Comparison of ENCODE assay signal across 8 mouse cellular contexts in genomic region chr11:53307558-53308065, GRCm38 (mm10). TPM values are rescaled to one million over a fixed set of nuclear protein-coding genes. Genes with fewer than 3 reads are reported as not detected.
DNase-seq lines count a peak whose midpoint lies in the region; ATAC-seq and TF ChIP-seq lines count a peak whose summit lies in the region.

No protein-coding gene starts in this region.

- TF ChIP-seq POLR2A in ES-Bruce4 (IDR thresholded peaks at IDR 0.05; ENCODE audit: insufficient read depth, low read length), result no peak
- TF ChIP-seq POLR2A in cortical plate, adult 2 months (IDR thresholded peaks at IDR 0.05; ENCODE audit: extremely low read depth, insufficient read depth, low read length), result no peak

- no peaks in the 10 kb centered on the region for H3K36me3 ChIP-seq in ES-Bruce4 (ENCODE audit: control insufficient read depth, insufficient read depth, low read length, poor library complexity, severe bottlenecking)
- no peaks in the 10 kb centered on the region for H3K36me3 ChIP-seq in intestine, embryonic 14.5 days (ENCODE audit: control insufficient read depth, insufficient read depth, low read length)
- H3K36me3 ChIP-seq in lung, embryonic 16.5 days (ENCODE audit: control insufficient read depth, insufficient read depth, low read length), result no peaks in the 10 kb centered on the region
- H3K36me3 ChIP-seq in neural tube, embryonic 15.5 days, result no peaks in the 10 kb centered on the region

- H3K27ac ChIP-seq in ES-Bruce4 (ENCODE audit: insufficient read depth, low read length), result peak overlapping the region; percentile 39; the same call in 1 of the 2 replicates
- peak overlapping the region; percentile 74; the same call in 1 of the 2 replicates for H3K27ac ChIP-seq in cortical plate, adult 2 months (ENCODE audit: insufficient read depth, low read length)
- H3K27ac ChIP-seq in intestine, embryonic 14.5 days (ENCODE audit: low read depth), result peak overlapping the region; percentile 76; the same call in 1 of the 2 replicates
- H3K27ac ChIP-seq in lung, embryonic 16.5 days (ENCODE audit: low read length), result peak overlapping the region; percentile 96
- no peak overlapping the region for H3K27ac ChIP-seq in neural tube, embryonic 15.5 days (replicated peaks)

- WGBS in intestine, embryonic 14.5 days, result 50% methylated on average over 10 of the region's 10 CpGs
- 27% methylated on average over 10 of the region's 10 CpGs for WGBS in lung, embryonic 16.5 days
- 73% methylated on average over 10 of the region's 10 CpGs for WGBS in neural tube, embryonic 15.5 days

- H3K9ac ChIP-seq in ES-Bruce4 (ENCODE audit: low read depth, poor library complexity, severe bottlenecking), result no peak overlapping the region
- H3K9ac ChIP-seq in intestine, embryonic 14.5 days (ENCODE audit: low read length), result no peak overlapping the region
- H3K9ac ChIP-seq in lung, embryonic 16.5 days (ENCODE audit: low read length), result no peak overlapping the region
- no peak overlapping the region for H3K9ac ChIP-seq in neural tube, embryonic 15.5 days (replicated peaks)

- no peak overlapping the region for H3K4me3 ChIP-seq in ES-Bruce4 (ENCODE audit: low read depth, low read length)
- H3K4me3 ChIP-seq in cortical plate, adult 2 months (ENCODE audit: insufficient read depth, low read length), result no peak overlapping the region
- no peak overlapping the region for H3K4me3 ChIP-seq in intestine, embryonic 14.5 days (ENCODE audit: low read depth, low read length)
- H3K4me3 ChIP-seq in lung, embryonic 16.5 days (ENCODE audit: low read length), result no peak overlapping the region
- H3K4me3 ChIP-seq in neural tube, embryonic 15.5 days (replicated peaks), result no peak overlapping the region

- TF ChIP-seq EP300 in ES-Bruce4 (IDR thresholded peaks at IDR 0.05; ENCODE audit: insufficient read depth, low read depth, low read length), result no peak

- no peak for DNase-seq in intestine, embryonic 14.5 days (ENCODE audit: low spot score)
- DNase-seq in frontal cortex, postnatal 14 days (ENCODE audit: low spot score in 2 of 2), result no peak
- DNase-seq in T-cell, adult 2 months (ENCODE audit: low spot score), result no peak

- TF ChIP-seq CTCF in ES-Bruce4 (IDR thresholded peaks at IDR 0.05; ENCODE audit: low read depth, low read length), result no peak
- no peak for TF ChIP-seq CTCF in cortical plate, adult 2 months (IDR thresholded peaks at IDR 0.05; ENCODE audit: extremely low read depth, insufficient read depth, low read length)

- ATAC-seq in intestine, embryonic 14.5 days (replicated peaks; ENCODE audit: low FRiP score, low TSS enrichment, low read depth), result no peak
- peak; percentile 56 for ATAC-seq in lung, embryonic 16.5 days (ENCODE audit: low read depth)
- no peak for ATAC-seq in granulocyte monocyte progenitor cell, adult 5-6 weeks (replicated peaks; ENCODE audit: poor library complexity, severe bottlenecking)
- no peak for ATAC-seq in neural tube, embryonic 15.5 days (ENCODE audit: low FRiP score)

- no peak overlapping the region for H3K4me2 ChIP-seq in intestine, embryonic 14.5 days (ENCODE audit: low read length)
- no peak overlapping the region for H3K4me2 ChIP-seq in lung, embryonic 16.5 days (ENCODE audit: low read depth, low read length)
- H3K4me2 ChIP-seq in neural tube, embryonic 15.5 days, result no peak overlapping the region

- H3K27me3 ChIP-seq in ES-Bruce4 (ENCODE audit: control insufficient read depth, insufficient read depth, low read length, poor library complexity, severe bottlenecking), result no peaks in the 10 kb centered on the region
- H3K27me3 ChIP-seq in intestine, embryonic 14.5 days (replicated peaks; ENCODE audit: control insufficient read depth, insufficient read depth, low read length), result no peaks in the 10 kb centered on the region
- no peaks in the 10 kb centered on the region for H3K27me3 ChIP-seq in lung, embryonic 16.5 days (ENCODE audit: control insufficient read depth, insufficient read depth, low read depth, low read length)
- no peaks in the 10 kb centered on the region for H3K27me3 ChIP-seq in neural tube, embryonic 15.5 days (replicated peaks)

- no peaks in the 10 kb centered on the region for H3K4me1 ChIP-seq in ES-Bruce4 (ENCODE audit: control insufficient read depth, insufficient read depth, low read length)
- no peaks in the 10 kb centered on the region; the same call in 1 of the 2 replicates for H3K4me1 ChIP-seq in cortical plate, adult 2 months (ENCODE audit: control insufficient read depth, insufficient read depth, low read length)
- H3K4me1 ChIP-seq in intestine, embryonic 14.5 days (replicated peaks; ENCODE audit: control insufficient read depth, insufficient read depth, low read length), result peaks cover 14% of the 10 kb centered on the region
- H3K4me1 ChIP-seq in lung, embryonic 16.5 days (replicated peaks; ENCODE audit: control insufficient read depth, insufficient read depth, low read length), result peaks cover 18% of the 10 kb centered on the region
- H3K4me1 ChIP-seq in neural tube, embryonic 15.5 days, result no peaks in the 10 kb centered on the region

- no peaks in the 10 kb centered on the region for H3K9me3 ChIP-seq in ES-Bruce4 (replicated peaks; ENCODE audit: control insufficient read depth, insufficient read depth, low read length, poor library complexity, severe bottlenecking)
- H3K9me3 ChIP-seq in intestine, embryonic 14.5 days (ENCODE audit: control insufficient read depth, low read length), result no peaks in the 10 kb centered on the region
- no peaks in the 10 kb centered on the region for H3K9me3 ChIP-seq in lung, embryonic 16.5 days (ENCODE audit: control insufficient read depth, low read length)
- H3K9me3 ChIP-seq in neural tube, embryonic 15.5 days (replicated peaks), result no peaks in the 10 kb centered on the region

RNA-seq across cellular contexts. Expression of gene Hspa4, which starts 7.4 kb away (rescaled TPM):
- polyA plus RNA-seq in ES-Bruce4 (2011; ENCODE audit: insufficient read depth, insufficient read length, low read depth, missing spikeins), result 545 and 634 TPM in 2 replicates
- polyA plus RNA-seq in cortical plate, adult 2 months (2012; rRNA removed), result 75.5 and 80.3 TPM in 2 replicates
- polyA plus RNA-seq in intestine, embryonic 14.5 days (2014; fragmentation: Nextera tagmentation; extraction: Ambion mirVana), result 105 and 110 TPM in 2 replicates
- 68.9 and 70.2 TPM in 2 replicates for polyA plus RNA-seq in lung, embryonic 16.5 days (2015; fragmentation: Nextera tagmentation; extraction: Ambion mirVana)
- total RNA-seq in granulocyte monocyte progenitor cell, adult 5-6 weeks (2014; fragmentation: Nextera tagmentation), result 120 and 123 TPM in 2 replicates
- total RNA-seq in granulocyte monocyte progenitor cell, adult 5-6 weeks (2017), result 507 and 516 TPM in 2 replicates
- polyA plus RNA-seq in neural tube, embryonic 15.5 days (2015; fragmentation: Nextera tagmentation; extraction: Ambion mirVana), result 43.5 and 54.6 TPM in 2 replicates

RNA-seq across cellular contexts. Expression of gene Zcchc10, which starts 16.9 kb away (rescaled TPM):
- 30.7 and 30.8 TPM in 2 replicates for polyA plus RNA-seq in ES-Bruce4 (2011; ENCODE audit: insufficient read depth, insufficient read length, low read depth, missing spikeins)
- 11.0 and 11.2 TPM in 2 replicates for polyA plus RNA-seq in cortical plate, adult 2 months (2012; rRNA removed)
- polyA plus RNA-seq in intestine, embryonic 14.5 days (2014; fragmentation: Nextera tagmentation; extraction: Ambion mirVana), result 22.4 and 22.5 TPM in 2 replicates
- 21.9 and 23.2 TPM in 2 replicates for polyA plus RNA-seq in lung, embryonic 16.5 days (2015; fragmentation: Nextera tagmentation; extraction: Ambion mirVana)
- 18.5 TPM in 2 replicates for total RNA-seq in granulocyte monocyte progenitor cell, adult 5-6 weeks (2014; fragmentation: Nextera tagmentation)
- total RNA-seq in granulocyte monocyte progenitor cell, adult 5-6 weeks (2017), result 7.4 and 10.3 TPM in 2 replicates
- polyA plus RNA-seq in neural tube, embryonic 15.5 days (2015; fragmentation: Nextera tagmentation; extraction: Ambion mirVana), result 15.3 and 15.7 TPM in 2 replicates

RNA-seq across cellular contexts. Expression of gene Aff4, which starts 43.0 kb away (rescaled TPM):
- 298 and 314 TPM in 2 replicates for polyA plus RNA-seq in ES-Bruce4 (2011; ENCODE audit: insufficient read depth, insufficient read length, low read depth, missing spikeins)
- 38.5 and 38.6 TPM in 2 replicates for polyA plus RNA-seq in cortical plate, adult 2 months (2012; rRNA removed)
- 48.1 and 56.6 TPM in 2 replicates for polyA plus RNA-seq in intestine, embryonic 14.5 days (2014; fragmentation: Nextera tagmentation; extraction: Ambion mirVana)
- polyA plus RNA-seq in lung, embryonic 16.5 days (2015; fragmentation: Nextera tagmentation; extraction: Ambion mirVana), result 24.1 and 30.9 TPM in 2 replicates
- total RNA-seq in granulocyte monocyte progenitor cell, adult 5-6 weeks (2014; fragmentation: Nextera tagmentation), result 52.9 and 69.9 TPM in 2 replicates
- total RNA-seq in granulocyte monocyte progenitor cell, adult 5-6 weeks (2017), result 42.4 and 95.9 TPM in 2 replicates
- polyA plus RNA-seq in neural tube, embryonic 15.5 days (2015; fragmentation: Nextera tagmentation; extraction: Ambion mirVana), result 35.5 and 40.1 TPM in 2 replicates
